Mouse (Mus musculus): ENCODE measurements around the gene Exoc3l.

DNA sequence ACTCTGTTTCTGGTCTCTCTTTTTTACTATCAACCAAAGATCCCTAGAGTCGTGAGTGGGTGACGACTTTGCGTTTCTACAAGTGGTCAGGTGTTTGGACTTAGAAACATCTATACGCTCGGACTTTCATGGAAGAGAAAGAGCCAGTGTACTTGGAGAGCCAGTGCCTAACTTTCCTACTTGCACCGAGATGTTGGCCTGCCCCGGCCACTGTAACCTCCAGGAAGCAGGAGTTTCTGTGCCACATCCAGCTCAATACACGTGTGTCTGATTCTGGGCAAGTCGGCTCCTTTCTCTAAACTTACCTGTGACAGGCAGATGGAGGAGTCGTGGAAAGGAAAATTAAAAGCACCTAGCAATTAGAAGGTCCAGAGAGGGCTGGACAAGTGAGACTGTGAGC is 20.1 kb downstream of the Exoc3l start, which contains the start of gene Nol3:
- TF ChIP-seq POLR2A (IDR thresholded peaks at IDR 0.05; ENCODE audit: control insufficient read depth, low read depth, low read length) (no peak), CTCF (IDR thresholded peaks at IDR 0.05; ENCODE audit: control insufficient read depth, insufficient read depth, insufficient replicate concordance, low read depth, low read length) (no peak)
